Mouse (Mus musculus): Measurements from ENCODE around the gene Peli1. TPM values are rescaled to one million over a fixed set of nuclear protein-coding genes. Genes with fewer than 3 reads are reported as not detected.

Peli1 gene
- polyA plus RNA-seq, 1 experiment from 2014 or later = 9.8 TPM

GRCm38 (mm10) chr11:21088356-21088755 lies 2.7 kb upstream of the Peli1 start:
- Histone ChIP-seq H3K4me1 (ENCODE audit: insufficient read depth) (peaks cover 1% of the 10 kb centered on the region), H3K9ac (replicated peaks) (no peak overlapping the region), H3K36me3 (replicated peaks; ENCODE audit: insufficient read depth, low read length) (no peaks in the 10 kb centered on the region), H3K9me3 (ENCODE audit: low read length) (no peaks in the 10 kb centered on the region), H3K27me3 (ENCODE audit: insufficient read depth, low read length) (no peaks in the 10 kb centered on the region), H3K4me2 (ENCODE audit: low read depth, low read length) (no peak overlapping the region), H3K4me3 (ENCODE audit: low read depth, low read length) (no peak overlapping the region), H3K27ac (ENCODE audit: low read depth) (no peak overlapping the region)
- DNase-seq (no peak), ATAC-seq (no peak)
- 65% methylated on average over 2 of the region's 2 CpGs for WGBS (ENCODE audit: insufficient replicate concordance)
- TF ChIP-seq EP300 (IDR thresholded peaks at IDR 0.05; ENCODE audit: low read depth) (no peak), CTCF (IDR thresholded peaks at IDR 0.05; ENCODE audit: low read depth) (no peak)

DNA sequence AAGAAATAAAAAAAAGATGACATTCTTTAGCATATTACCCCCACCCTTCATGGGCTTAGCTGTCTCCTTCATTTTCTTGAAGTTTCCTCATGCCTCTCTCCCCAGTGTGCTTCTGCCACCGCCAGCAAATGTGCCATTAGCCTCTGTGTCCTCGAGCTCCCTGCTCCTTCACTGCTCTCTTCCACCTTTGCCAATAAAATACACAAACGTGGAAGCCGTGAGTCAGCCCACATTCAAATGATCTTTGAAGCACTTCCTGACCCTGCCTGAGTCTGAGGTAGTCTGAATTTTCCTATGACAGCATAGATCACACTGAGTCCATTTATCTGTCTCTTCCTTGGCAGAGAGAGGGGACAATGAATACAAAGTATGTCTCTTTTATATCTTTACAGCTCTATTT lies 1.5 kb upstream of the Peli1 start:
- H3K9ac ChIP-seq (replicated peaks) = no peak overlapping the region
- no peaks in the 10 kb centered on the region for H3K9me3 ChIP-seq (ENCODE audit: low read length)
- H3K36me3 ChIP-seq (replicated peaks; ENCODE audit: insufficient read depth, low read length) = no peaks in the 10 kb centered on the region
- H3K4me2 ChIP-seq (ENCODE audit: low read depth, low read length) = no peak overlapping the region
- no peak for DNase-seq
- TF ChIP-seq CTCF (IDR thresholded peaks at IDR 0.05; ENCODE audit: low read depth) (no peak), EP300 (IDR thresholded peaks at IDR 0.05; ENCODE audit: low read depth) (no peak)
- H3K27me3 ChIP-seq (ENCODE audit: insufficient read depth, low read length) = no peaks in the 10 kb centered on the region
- no peak for ATAC-seq
- no peak overlapping the region for H3K27ac ChIP-seq (ENCODE audit: low read depth)
- WGBS (ENCODE audit: insufficient replicate concordance) = 41% methylated on average over 4 of the region's 4 CpGs
- H3K4me3 ChIP-seq (ENCODE audit: low read depth, low read length) = no peak overlapping the region
- H3K4me1 ChIP-seq (ENCODE audit: insufficient read depth) = peaks cover 9% of the 10 kb centered on the region

DNA sequence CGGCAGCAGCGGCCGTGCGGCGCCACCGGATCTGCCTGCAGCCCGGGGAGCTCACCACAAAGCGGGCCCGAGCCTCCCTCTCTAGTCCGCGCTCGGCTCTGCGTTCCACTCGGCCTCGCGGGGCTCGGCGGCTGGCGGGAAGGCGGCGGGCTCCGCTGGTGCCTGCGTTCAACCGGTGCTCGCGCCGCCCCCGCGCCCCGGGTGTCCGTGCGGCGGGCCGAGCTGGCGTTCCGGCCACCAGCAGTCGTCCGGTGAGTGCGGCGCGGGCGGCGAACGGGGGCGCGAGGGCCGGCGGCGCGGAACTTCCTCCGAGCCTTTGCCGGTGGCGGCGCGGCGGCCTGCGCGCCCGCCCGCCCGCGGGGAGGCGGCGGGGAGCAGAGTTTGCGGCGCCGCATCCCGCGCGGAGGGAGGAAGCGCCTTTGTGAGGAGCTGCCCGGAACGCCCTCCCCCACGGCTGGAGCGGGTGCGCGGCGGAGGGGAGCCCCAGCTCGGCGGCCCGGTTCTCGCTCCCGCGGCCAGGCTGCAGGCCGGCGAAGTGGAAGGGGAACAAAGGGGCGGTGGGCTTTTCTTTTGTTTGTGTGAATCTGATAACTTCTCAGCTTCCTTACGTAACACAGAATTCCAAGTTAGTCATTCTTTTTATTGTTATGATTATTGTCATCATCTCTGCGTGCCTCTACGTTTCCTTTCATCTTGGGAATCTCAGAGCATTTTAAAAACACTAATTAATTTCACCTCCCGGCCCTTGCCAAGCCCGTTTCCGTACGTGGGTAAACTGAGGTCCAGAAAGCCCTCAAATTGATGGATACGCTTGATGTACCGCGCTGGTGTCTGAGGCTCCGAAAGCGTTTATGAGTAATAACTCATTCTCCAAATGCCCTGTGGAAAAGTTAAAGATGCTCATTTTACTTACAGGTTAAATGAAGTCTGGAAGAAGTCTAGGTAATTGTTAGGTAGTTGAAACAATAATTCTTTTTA lies 626 bp downstream of the Peli1 start:
- peaks cover 11% of the 10 kb centered on the region for H3K4me1 ChIP-seq (ENCODE audit: insufficient read depth)
- H3K36me3 ChIP-seq (replicated peaks; ENCODE audit: insufficient read depth, low read length) = no peaks in the 10 kb centered on the region
- no peak for TF ChIP-seq EP300 (IDR thresholded peaks at IDR 0.05; ENCODE audit: low read depth)
- TF ChIP-seq CTCF (IDR thresholded peaks at IDR 0.05; ENCODE audit: low read depth) = no peak
- H3K27ac ChIP-seq (ENCODE audit: low read depth) = peak overlapping the region; percentile 99
- ATAC-seq (peak; percentile 70), DNase-seq (peak; percentile 77)
- H3K9ac ChIP-seq (replicated peaks) = peak overlapping the region; percentile 98
- no peaks in the 10 kb centered on the region for H3K9me3 ChIP-seq (ENCODE audit: low read length)
- H3K4me2 ChIP-seq (ENCODE audit: low read depth, low read length) = peak overlapping the region; percentile 95
- WGBS (ENCODE audit: insufficient replicate concordance) = under 1% methylated on average over 83 of the region's 99 CpGs
- peak overlapping the region; percentile 97 for H3K4me3 ChIP-seq (ENCODE audit: low read depth, low read length)
- no peaks in the 10 kb centered on the region for H3K27me3 ChIP-seq (ENCODE audit: insufficient read depth, low read length)

- no peak for ATAC-seq
- peak overlapping the region; percentile 97 for H3K4me3 ChIP-seq (ENCODE audit: low read depth, low read length)
- TF ChIP-seq CTCF (IDR thresholded peaks at IDR 0.05; ENCODE audit: low read depth) = no peak
- no peak for TF ChIP-seq EP300 (IDR thresholded peaks at IDR 0.05; ENCODE audit: low read depth)
Observed at GRCm38 (mm10) chr11:21092621-21093020, 1.5 kb downstream of the Peli1 start.

DNA sequence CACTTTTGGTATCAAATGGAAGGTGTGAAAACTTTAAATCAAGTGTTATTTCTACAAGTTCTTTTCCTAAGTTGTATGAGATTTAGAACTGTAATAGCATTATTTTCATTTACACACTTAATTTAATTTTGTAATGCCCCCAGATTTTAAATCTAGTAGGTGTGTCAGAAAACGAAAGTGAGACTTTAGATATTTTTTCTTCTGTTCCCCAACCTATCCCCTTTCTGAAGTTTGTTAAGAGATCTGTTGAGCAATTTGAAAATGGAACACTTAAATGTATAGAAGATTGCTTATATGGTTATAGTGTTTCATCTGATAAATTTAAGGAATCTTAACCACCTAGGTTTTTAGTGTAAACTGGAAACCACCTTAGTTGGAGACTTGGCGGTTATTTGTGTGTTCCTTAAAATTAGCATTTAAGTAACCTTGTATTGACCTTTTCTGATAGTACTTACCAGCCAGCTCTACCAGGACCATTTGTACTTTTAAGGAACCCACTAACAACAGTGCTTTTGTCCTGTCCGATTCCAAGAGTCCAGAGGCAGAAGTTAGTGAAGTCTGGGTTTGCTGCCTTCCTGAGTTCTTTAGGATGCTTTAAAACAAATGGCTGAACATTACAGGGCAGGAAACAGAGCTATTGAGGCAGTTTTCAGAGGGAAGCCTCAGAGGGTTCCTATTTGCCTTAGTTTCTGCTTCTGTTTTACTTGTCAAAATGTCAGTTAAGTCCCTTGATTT lies 2.2 kb downstream of the Peli1 start:
- H3K27me3 ChIP-seq (ENCODE audit: insufficient read depth, low read length) = no peaks in the 10 kb centered on the region
- DNase-seq (no peak), ATAC-seq (no peak)
- peaks cover 13% of the 10 kb centered on the region for H3K4me1 ChIP-seq (ENCODE audit: insufficient read depth)
- H3K9me3 ChIP-seq (ENCODE audit: low read length) = no peaks in the 10 kb centered on the region
- H3K9ac ChIP-seq (replicated peaks) = no peak overlapping the region
- 42% methylated on average over 3 of the region's 3 CpGs for WGBS (ENCODE audit: insufficient replicate concordance)
- H3K36me3 ChIP-seq (replicated peaks; ENCODE audit: insufficient read depth, low read length) = no peaks in the 10 kb centered on the region
- no peak overlapping the region for H3K27ac ChIP-seq (ENCODE audit: low read depth)
- peak overlapping the region; percentile 54 for H3K4me2 ChIP-seq (ENCODE audit: low read depth, low read length)
- TF ChIP-seq CTCF (IDR thresholded peaks at IDR 0.05; ENCODE audit: low read depth) (no peak), EP300 (IDR thresholded peaks at IDR 0.05; ENCODE audit: low read depth) (no peak)
- peak overlapping the region; percentile 8; the same call in 1 of the 2 replicates for H3K4me3 ChIP-seq (ENCODE audit: low read depth, low read length)

More at GRCm38 (mm10) chr11:21092621-21093020, 1.5 kb downstream of the Peli1 start:
- Histone ChIP-seq H3K9me3 (ENCODE audit: low read length) (no peaks in the 10 kb centered on the region), H3K27me3 (ENCODE audit: insufficient read depth, low read length) (no peaks in the 10 kb centered on the region), H3K27ac (ENCODE audit: low read depth) (no peak overlapping the region), H3K36me3 (replicated peaks; ENCODE audit: insufficient read depth, low read length) (no peaks in the 10 kb centered on the region), H3K4me2 (ENCODE audit: low read depth, low read length) (peak overlapping the region; percentile 95), H3K4me1 (ENCODE audit: insufficient read depth) (peaks cover 11% of the 10 kb centered on the region), H3K9ac (replicated peaks) (peak overlapping the region; percentile 98)
- DNase-seq = no peak
- WGBS (ENCODE audit: insufficient replicate concordance) = 14% methylated on average over 7 of the region's 7 CpGs

DNA sequence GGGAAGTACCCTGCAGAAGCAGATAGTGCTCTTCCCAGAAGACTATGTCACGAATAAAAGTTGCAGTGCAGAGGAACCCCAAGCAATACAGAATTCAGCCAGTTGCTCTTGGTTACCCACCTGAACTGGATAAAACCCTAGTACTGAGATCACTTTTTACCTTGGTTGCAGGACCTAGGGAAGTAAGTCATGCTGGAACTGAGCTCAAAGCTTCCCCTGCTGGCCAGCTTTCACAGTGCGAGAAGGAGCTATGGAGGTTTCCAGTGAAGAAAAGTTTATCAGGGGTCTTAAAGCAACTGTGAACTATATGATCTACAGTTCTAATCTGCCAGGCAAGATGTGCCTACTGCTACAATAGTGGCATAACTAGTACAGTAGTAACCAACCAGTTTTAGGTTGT lies 5.5 kb downstream of the Peli1 start:
- Histone ChIP-seq H3K4me2 (ENCODE audit: low read depth, low read length) (no peak overlapping the region), H3K27me3 (ENCODE audit: insufficient read depth, low read length) (no peaks in the 10 kb centered on the region), H3K27ac (ENCODE audit: low read depth) (no peak overlapping the region), H3K9ac (replicated peaks) (no peak overlapping the region), H3K4me3 (ENCODE audit: low read depth, low read length) (no peak overlapping the region), H3K36me3 (replicated peaks; ENCODE audit: insufficient read depth, low read length) (no peaks in the 10 kb centered on the region), H3K4me1 (ENCODE audit: insufficient read depth) (peaks cover 19% of the 10 kb centered on the region), H3K9me3 (ENCODE audit: low read length) (no peaks in the 10 kb centered on the region)
- no peak for DNase-seq
- no peak for ATAC-seq
- no peak for TF ChIP-seq EP300 (IDR thresholded peaks at IDR 0.05; ENCODE audit: low read depth)
- peak; percentile 50 for TF ChIP-seq CTCF (IDR thresholded peaks at IDR 0.05; ENCODE audit: low read depth)
- 73% methylated on average over 2 of the region's 2 CpGs for WGBS (ENCODE audit: insufficient replicate concordance)
